In the genomic region with DNA sequence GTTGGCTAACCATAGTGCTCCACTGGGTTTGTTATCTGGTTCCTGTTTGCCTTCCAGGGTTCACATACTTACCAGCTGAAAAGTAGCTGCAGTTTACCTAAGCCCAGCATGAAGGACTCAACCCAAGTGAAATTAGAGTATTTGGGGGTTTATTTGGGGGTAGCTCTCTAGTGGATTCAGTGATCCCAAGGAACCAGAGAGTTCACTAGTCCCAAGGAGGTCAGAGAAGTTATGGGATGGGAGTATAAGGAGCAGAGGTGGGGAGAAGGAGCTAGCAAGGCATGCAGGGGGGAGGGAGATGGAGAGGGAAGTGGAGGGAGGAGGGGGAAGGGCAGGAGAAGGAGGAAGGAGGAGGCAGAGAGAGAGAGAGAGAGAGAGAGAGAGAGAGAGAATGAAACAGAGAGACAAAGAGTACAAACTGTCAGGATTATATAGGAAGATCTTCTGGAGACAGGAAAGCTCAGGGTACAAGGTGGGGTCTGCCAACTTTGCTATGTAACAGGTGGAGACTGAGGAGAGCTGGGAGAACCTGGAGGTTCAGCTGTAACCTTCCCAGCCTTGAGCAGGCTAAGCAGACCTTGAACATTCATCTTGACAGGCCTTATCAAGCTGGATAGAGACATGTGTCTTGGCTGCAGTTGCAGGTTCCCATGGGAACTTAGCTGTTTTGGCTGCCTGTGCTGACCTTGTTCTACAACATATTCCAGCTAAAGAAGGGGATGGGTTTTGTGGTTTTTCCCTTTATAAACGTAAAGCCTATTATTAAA, we compare ENCODE assay signal across 8 mouse cellular contexts. TPM values are rescaled to one million over a fixed set of nuclear protein-coding genes. Genes with fewer than 3 reads are reported as not detected.
DNase-seq lines count a peak whose midpoint lies in the region; ATAC-seq lines count a peak whose summit lies in the region.

No protein-coding gene starts in this region.

- no peak for ATAC-seq in embryonic facial prominence, embryonic 14.5 days (ENCODE audit: low read depth)
- ATAC-seq in limb, embryonic 15.5 days (ENCODE audit: insufficient number of reproducible peaks, low FRiP score, low TSS enrichment, low read depth) = no peak
- ATAC-seq in neural tube, embryonic 14.5 days (ENCODE audit: low read depth) = no peak

- WGBS in embryonic facial prominence, embryonic 14.5 days = 11% methylated on average over 1 of the region's 1 CpGs
- 24% methylated on average over 1 of the region's 1 CpGs for WGBS in hindbrain, embryonic 10.5 days
- 12% methylated on average over 1 of the region's 1 CpGs for WGBS in limb, embryonic 15.5 days
- WGBS in neural tube, embryonic 14.5 days = 13% methylated on average over 1 of the region's 1 CpGs

- peaks cover 3% of the 10 kb centered on the region; the same call in 1 of the 2 replicates for H3K4me1 ChIP-seq in embryonic facial prominence, embryonic 14.5 days (ENCODE audit: control insufficient read depth, insufficient read depth, low read length)
- peaks cover 14% of the 10 kb centered on the region; the same call in 1 of the 2 replicates for H3K4me1 ChIP-seq in hindbrain, embryonic 10.5 days (replicated peaks)
- peaks cover 7% of the 10 kb centered on the region for H3K4me1 ChIP-seq in limb, embryonic 15.5 days
- H3K4me1 ChIP-seq in neural tube, embryonic 14.5 days (ENCODE audit: control insufficient read depth, insufficient read depth, low read length) = 0 out of 2 replicates have a peak, but pooled peaks cover 6% of the 10 kb centered on the region

- peak overlapping the region; percentile 62; the same call in 1 of the 2 replicates for H3K9ac ChIP-seq in embryonic facial prominence, embryonic 14.5 days (ENCODE audit: low read depth, low read length)
- H3K9ac ChIP-seq in limb, embryonic 15.5 days = no peak overlapping the region
- 0 out of 2 replicates have a peak overlapping the region, but pooled peaks have one; percentile 11 for H3K9ac ChIP-seq in neural tube, embryonic 14.5 days (replicated peaks; ENCODE audit: low read depth, low read length)

- H3K9me3 ChIP-seq in embryonic facial prominence, embryonic 14.5 days (ENCODE audit: control insufficient read depth, low read length) = peaks cover 13% of the 10 kb centered on the region
- H3K9me3 ChIP-seq in hindbrain, embryonic 10.5 days = peaks cover 21% of the 10 kb centered on the region
- no peaks in the 10 kb centered on the region; the same call in 1 of the 2 replicates for H3K9me3 ChIP-seq in limb, embryonic 15.5 days
- no peaks in the 10 kb centered on the region for H3K9me3 ChIP-seq in neural tube, embryonic 14.5 days (ENCODE audit: control insufficient read depth, low read length)

- H3K36me3 ChIP-seq in embryonic facial prominence, embryonic 14.5 days (ENCODE audit: control insufficient read depth, insufficient read depth, low read length) = peaks cover 5% of the 10 kb centered on the region; the same call in 1 of the 2 replicates
- H3K36me3 ChIP-seq in hindbrain, embryonic 10.5 days = peaks cover 24% of the 10 kb centered on the region
- H3K36me3 ChIP-seq in limb, embryonic 15.5 days = peaks cover 9% of the 10 kb centered on the region; the same call in 1 of the 2 replicates
- H3K36me3 ChIP-seq in neural tube, embryonic 14.5 days (ENCODE audit: control insufficient read depth, insufficient read depth, low read length) = no peaks in the 10 kb centered on the region

- peak overlapping the region; percentile 55 for H3K4me3 ChIP-seq in embryonic facial prominence, embryonic 14.5 days (ENCODE audit: low read depth, low read length)
- H3K4me3 ChIP-seq in hindbrain, embryonic 10.5 days = peak overlapping the region; percentile 65
- H3K4me3 ChIP-seq in limb, embryonic 15.5 days = peak overlapping the region; percentile 57
- peak overlapping the region; percentile 48 for H3K4me3 ChIP-seq in neural tube, embryonic 14.5 days (ENCODE audit: low read depth, low read length)

- H3K27me3 ChIP-seq in embryonic facial prominence, embryonic 14.5 days (replicated peaks; ENCODE audit: control insufficient read depth, insufficient read depth, low read length) = no peaks in the 10 kb centered on the region
- H3K27me3 ChIP-seq in hindbrain, embryonic 10.5 days (ENCODE audit: insufficient read depth, poor library complexity, severe bottlenecking) = no peaks in the 10 kb centered on the region
- no peaks in the 10 kb centered on the region for H3K27me3 ChIP-seq in limb, embryonic 15.5 days
- H3K27me3 ChIP-seq in neural tube, embryonic 14.5 days (ENCODE audit: control insufficient read depth, insufficient read depth, low read length) = no peaks in the 10 kb centered on the region

- peak; percentile 3 for DNase-seq in thymus, postnatal 25 days
- DNase-seq in thymus, postnatal 14 days = no peak
- DNase-seq in embryonic facial prominence, embryonic 14.5 days (ENCODE audit: low spot score) = peak; percentile 40
- DNase-seq in hindbrain, embryonic 10.5 days (ENCODE audit: low spot score) = no peak
- DNase-seq in left cerebral cortex, adult 8-10 months (ENCODE audit: low spot score in 2 of 2) = no peak
- no peak for DNase-seq in retina, embryonic 14.5 days (ENCODE audit: low spot score)

- H3K4me2 ChIP-seq in embryonic facial prominence, embryonic 14.5 days (ENCODE audit: low read depth, low read length) = peak overlapping the region; percentile 72
- H3K4me2 ChIP-seq in limb, embryonic 15.5 days = peak overlapping the region; percentile 61
- peak overlapping the region; percentile 84 for H3K4me2 ChIP-seq in neural tube, embryonic 14.5 days (ENCODE audit: low read depth, low read length)

- H3K27ac ChIP-seq in embryonic facial prominence, embryonic 14.5 days (replicated peaks; ENCODE audit: low read depth, low read length) = peak overlapping the region; percentile 83; the same call in 1 of the 2 replicates
- peak overlapping the region; percentile 80 for H3K27ac ChIP-seq in hindbrain, embryonic 10.5 days
- H3K27ac ChIP-seq in limb, embryonic 15.5 days = peak overlapping the region; percentile 90; the same call in 1 of the 2 replicates
- H3K27ac ChIP-seq in neural tube, embryonic 14.5 days (ENCODE audit: low read depth, low read length) = no peak overlapping the region

RNA-seq across cellular contexts. Expression of gene B230307C23Rik, which starts 1.1 kb away (rescaled TPM):
- polyA plus RNA-seq in embryonic facial prominence, embryonic 14.5 days (2014; fragmentation: Nextera tagmentation; extraction: Ambion mirVana) = 33.6 and 34.2 TPM in 2 replicates
- 16.6 and 18.9 TPM in 2 replicates for polyA plus RNA-seq in hindbrain, embryonic 10.5 days (2016; fragmentation: Nextera tagmentation; extraction: Ambion mirVana)
- polyA plus RNA-seq in limb, embryonic 15.5 days (2015; fragmentation: Nextera tagmentation; extraction: Ambion mirVana) = 22.2 and 32.7 TPM in 2 replicates
- 21.8 and 35.7 TPM in 2 replicates for polyA plus RNA-seq in neural tube, embryonic 14.5 days (2014; fragmentation: Nextera tagmentation; extraction: Ambion mirVana)
- total RNA-seq in left cerebral cortex, adult 8-10 months (2022) = 10 to 100 TPM; 23.7 to 31.7 (median 25.3) TPM

RNA-seq across cellular contexts. Expression of gene Zbtb21, which starts 33.6 kb away (rescaled TPM):
- polyA plus RNA-seq in embryonic facial prominence, embryonic 14.5 days (2014; fragmentation: Nextera tagmentation; extraction: Ambion mirVana) = 14.1 and 14.3 TPM in 2 replicates
- polyA plus RNA-seq in hindbrain, embryonic 10.5 days (2016; fragmentation: Nextera tagmentation; extraction: Ambion mirVana) = 13.1 and 14.0 TPM in 2 replicates
- polyA plus RNA-seq in limb, embryonic 15.5 days (2015; fragmentation: Nextera tagmentation; extraction: Ambion mirVana) = 13.2 and 14.5 TPM in 2 replicates
- polyA plus RNA-seq in neural tube, embryonic 14.5 days (2014; fragmentation: Nextera tagmentation; extraction: Ambion mirVana) = 14.6 and 15.7 TPM in 2 replicates
- total RNA-seq in left cerebral cortex, adult 8-10 months (2022) = 10 to 100 TPM; 20.8 to 32.5 (median 27.0) TPM

RNA-seq across cellular contexts. Expression of gene C2cd2, which starts 33.6 kb away (rescaled TPM):
- 22.0 and 24.5 TPM in 2 replicates for polyA plus RNA-seq in embryonic facial prominence, embryonic 14.5 days (2014; fragmentation: Nextera tagmentation; extraction: Ambion mirVana)
- polyA plus RNA-seq in hindbrain, embryonic 10.5 days (2016; fragmentation: Nextera tagmentation; extraction: Ambion mirVana) = 13.6 and 17.0 TPM in 2 replicates
- 23.8 and 25.3 TPM in 2 replicates for polyA plus RNA-seq in limb, embryonic 15.5 days (2015; fragmentation: Nextera tagmentation; extraction: Ambion mirVana)
- polyA plus RNA-seq in neural tube, embryonic 14.5 days (2014; fragmentation: Nextera tagmentation; extraction: Ambion mirVana) = 15.0 and 19.1 TPM in 2 replicates
- 10 to 100 TPM; 15.5 to 17.0 (median 16.8) TPM for total RNA-seq in left cerebral cortex, adult 8-10 months (2022)

Comparison
In these comparisons a context has a peak if more than half of its experiments do, and no peak if none do; other contexts are left out.
1. DNase-seq: peak in thymus, postnatal 25 days (single experiment) and embryonic facial prominence, embryonic 14.5 days (single experiment); none in thymus, postnatal 14 days (single experiment), hindbrain, embryonic 10.5 days (single experiment), left cerebral cortex, adult 8-10 months (0 of 2) and retina, embryonic 14.5 days (single experiment).
2. Peak in every context shown above with its lines, with median percentiles within 50 percentile points of each other: H3K4me2 ChIP-seq and H3K4me3 ChIP-seq.